Mouse (Mus musculus) neural tube, embryonic 15.5 days (tissue): ENCODE data around the gene Wdr5. TPM values are rescaled to one million over a fixed set of nuclear protein-coding genes. Genes with fewer than 3 reads are reported as not detected.

Experiments used
- ATAC-seq: fragments of 200-750 bp; cut with Nextera tagmentation; 2 replicates; pipeline ENCODE4 v1.8.0; 2017; ENCODE audit warnings: mild to moderate bottlenecking, moderate TSS enrichment, moderate library complexity; ENCODE audit not compliant: low FRiP score
- H3K27ac ChIP-seq: fragments of 300-500 bp; sonication (generic); replicated peaks from 2 replicates; pipeline ENCODE4 v1.5.1; 2015; ENCODE audit warnings: mild to moderate bottlenecking, inconsistent platforms
- H3K27me3 ChIP-seq: fragments of 300-500 bp; sonication (generic); replicated peaks from 2 replicates; pipeline ENCODE4 v1.6.1; 2015; ENCODE audit warnings: inconsistent platforms
- H3K36me3 ChIP-seq: fragments of 300-500 bp; sonication (generic); 2 replicates; pipeline ENCODE4 v1.6.1; 2015; ENCODE audit warnings: inconsistent platforms
- H3K4me1 ChIP-seq: fragments of 300-500 bp; sonication (generic); 2 replicates; pipeline ENCODE4 v1.6.1; 2015; ENCODE audit warnings: inconsistent platforms
- H3K4me2 ChIP-seq: fragments of 300-500 bp; sonication (generic); 2 replicates; pipeline ENCODE4 v1.6.1; 2015; ENCODE audit warnings: inconsistent platforms, mild to moderate bottlenecking, moderate library complexity
- H3K4me3 ChIP-seq: fragments of 300-500 bp; sonication (generic); replicated peaks from 2 replicates; pipeline ENCODE4 v1.5.1; 2015; ENCODE audit warnings: mild to moderate bottlenecking, inconsistent platforms
- H3K9ac ChIP-seq: fragments of 300-500 bp; sonication (generic); replicated peaks from 2 replicates; pipeline ENCODE4 v1.6.1; 2015; ENCODE audit warnings: mild to moderate bottlenecking, inconsistent platforms
- H3K9me3 ChIP-seq: fragments of 300-500 bp; sonication (generic); replicated peaks from 2 replicates; pipeline ENCODE4 v1.6.1; 2016; ENCODE audit warnings: inconsistent platforms
- WGBS: fragments of 180-500 bp; shearing (Covaris S2); methylation state at CpG from one replicate; pipeline ENCODE4 v1.1.7; 2015; ENCODE audit warnings: mixed read lengths; 5-methylcytosine and 5-hydroxymethylcytosine counted together
- polyA plus RNA-seq: library from polyadenylated mRNA; unstranded; fragments of >200 nt; fragmentation: Nextera tagmentation; extraction: Ambion mirVana; gene quantifications from 2 replicates; pipeline ENCODE4 v1.2.1, GENCODE M21; 2015

The Wdr5 gene
- polyA plus RNA-seq, 1 experiment from 2014 or later: 41.7 TPM

DNA sequence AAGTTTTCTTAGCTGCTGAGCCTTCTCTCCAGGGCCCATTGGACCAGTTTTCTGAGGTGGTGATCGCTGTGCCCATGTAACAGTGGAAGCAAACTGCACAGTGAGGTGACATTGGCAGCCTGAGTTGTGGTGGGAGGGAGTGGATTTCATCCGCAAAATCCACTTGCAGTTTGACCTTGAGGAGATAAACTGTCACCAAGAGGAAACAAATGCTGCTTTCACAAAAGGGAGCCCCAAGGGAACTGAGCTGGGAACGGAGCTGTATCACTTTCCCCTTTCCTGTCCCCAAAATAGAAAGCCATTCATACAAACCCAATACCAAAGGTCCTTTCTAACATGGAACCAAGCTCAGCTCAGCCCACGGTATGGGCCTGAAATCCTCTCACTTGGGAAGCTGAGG is 35.1 kb upstream of the Wdr5 start:
- Histone ChIP-seq H3K4me2 (no peak overlapping the region), H3K4me1 (peaks cover 10% of the 10 kb centered on the region), H3K9me3 (no peaks in the 10 kb centered on the region), H3K9ac (no peak overlapping the region), H3K36me3 (no peaks in the 10 kb centered on the region), H3K27ac (no peak overlapping the region), H3K4me3 (no peak overlapping the region), H3K27me3 (no peaks in the 10 kb centered on the region)
- WGBS: 74% methylated on average over 4 of the region's 4 CpGs
- no peak for ATAC-seq

DNA sequence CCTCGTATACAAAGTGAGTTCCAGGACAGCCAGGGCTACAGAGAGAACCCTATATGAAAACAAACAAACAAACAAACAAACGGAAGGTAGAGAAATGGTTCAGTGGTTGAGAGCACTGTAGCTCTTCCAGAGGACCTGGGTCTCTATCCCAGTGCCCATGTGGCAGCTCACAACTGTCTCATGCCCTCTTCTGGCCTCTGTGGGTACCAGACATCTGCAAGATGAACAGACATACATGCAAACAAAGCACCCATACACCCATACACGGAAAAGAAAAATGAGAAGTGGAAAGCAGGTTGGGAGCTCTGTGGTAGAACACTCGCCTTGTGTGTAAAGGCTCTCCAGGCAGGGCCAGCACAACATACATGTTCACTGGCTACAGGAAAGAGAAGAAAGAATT is 34.6 kb upstream of the Wdr5 start:
- H3K27ac ChIP-seq: no peak overlapping the region

DNA sequence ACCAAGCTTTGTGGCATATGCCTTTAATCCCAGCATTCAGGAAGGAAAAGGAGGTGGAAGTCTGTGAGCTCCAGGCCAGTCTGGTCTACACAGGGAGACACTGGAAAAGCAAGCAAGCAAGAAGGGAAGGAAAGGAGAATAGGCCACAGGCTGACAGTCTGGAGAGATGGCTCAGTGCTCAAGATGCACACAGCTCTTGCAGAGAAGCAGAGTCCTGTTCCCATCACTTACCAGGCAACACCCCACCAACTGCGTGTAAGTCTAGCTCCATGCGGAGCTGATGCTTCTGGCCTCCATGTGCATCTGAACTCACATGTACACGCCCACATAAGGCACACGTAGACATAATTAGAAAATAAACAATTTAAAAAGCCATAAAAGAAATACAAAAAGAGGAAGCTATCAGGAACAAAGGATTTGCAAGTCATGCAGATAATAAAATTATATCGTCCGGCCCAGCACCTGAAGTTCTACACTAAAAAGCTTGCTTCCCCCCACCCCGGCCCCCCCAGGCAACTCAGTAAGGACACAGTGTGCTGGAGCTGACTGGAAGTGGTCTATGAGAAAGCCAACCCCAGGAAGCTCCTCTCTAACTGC is 32.6 kb upstream of the Wdr5 start:
- no peaks in the 10 kb centered on the region for H3K27me3 ChIP-seq
- ATAC-seq: no peak

More for the DNA sequence above, 34.6 kb upstream of the Wdr5 start:
- H3K4me1 ChIP-seq: peaks cover 10% of the 10 kb centered on the region
- no peak for ATAC-seq
- no peak overlapping the region for H3K4me3 ChIP-seq
- no peaks in the 10 kb centered on the region for H3K27me3 ChIP-seq
- H3K36me3 ChIP-seq: no peaks in the 10 kb centered on the region
- 77% methylated on average over 4 of the region's 4 CpGs for WGBS
- no peak overlapping the region for H3K9ac ChIP-seq
- no peak overlapping the region for H3K4me2 ChIP-seq
- no peaks in the 10 kb centered on the region for H3K9me3 ChIP-seq

DNA sequence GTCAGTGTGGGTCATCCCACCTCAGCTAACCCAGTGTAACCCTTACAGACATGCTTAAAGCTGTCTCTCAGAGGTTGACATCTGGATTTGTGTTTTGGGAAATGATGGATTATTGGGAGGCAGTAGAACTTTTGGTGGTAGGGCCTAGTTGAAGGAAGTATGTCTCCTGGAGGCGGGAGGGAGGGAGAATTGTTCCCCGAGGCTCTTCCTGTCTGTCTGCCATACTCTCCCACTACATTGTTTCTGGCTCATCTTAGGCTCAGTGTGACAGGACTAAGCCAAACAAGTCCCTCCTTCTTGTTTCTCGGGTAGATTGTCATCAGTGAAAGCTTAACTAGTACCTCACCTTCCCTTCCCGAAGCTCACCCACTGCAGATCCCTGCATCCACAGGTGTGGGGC is 28.2 kb upstream of the Wdr5 start:
- 88% methylated on average over 4 of the region's 4 CpGs for WGBS
- no peak for ATAC-seq

More for the DNA sequence above, 32.6 kb upstream of the Wdr5 start:
- Histone ChIP-seq H3K4me1 (no peaks in the 10 kb centered on the region), H3K27ac (no peak overlapping the region), H3K4me2 (no peak overlapping the region), H3K4me3 (no peak overlapping the region), H3K36me3 (no peaks in the 10 kb centered on the region), H3K9me3 (no peaks in the 10 kb centered on the region), H3K9ac (no peak overlapping the region)
- 79% methylated on average over 7 of the region's 7 CpGs for WGBS

DNA sequence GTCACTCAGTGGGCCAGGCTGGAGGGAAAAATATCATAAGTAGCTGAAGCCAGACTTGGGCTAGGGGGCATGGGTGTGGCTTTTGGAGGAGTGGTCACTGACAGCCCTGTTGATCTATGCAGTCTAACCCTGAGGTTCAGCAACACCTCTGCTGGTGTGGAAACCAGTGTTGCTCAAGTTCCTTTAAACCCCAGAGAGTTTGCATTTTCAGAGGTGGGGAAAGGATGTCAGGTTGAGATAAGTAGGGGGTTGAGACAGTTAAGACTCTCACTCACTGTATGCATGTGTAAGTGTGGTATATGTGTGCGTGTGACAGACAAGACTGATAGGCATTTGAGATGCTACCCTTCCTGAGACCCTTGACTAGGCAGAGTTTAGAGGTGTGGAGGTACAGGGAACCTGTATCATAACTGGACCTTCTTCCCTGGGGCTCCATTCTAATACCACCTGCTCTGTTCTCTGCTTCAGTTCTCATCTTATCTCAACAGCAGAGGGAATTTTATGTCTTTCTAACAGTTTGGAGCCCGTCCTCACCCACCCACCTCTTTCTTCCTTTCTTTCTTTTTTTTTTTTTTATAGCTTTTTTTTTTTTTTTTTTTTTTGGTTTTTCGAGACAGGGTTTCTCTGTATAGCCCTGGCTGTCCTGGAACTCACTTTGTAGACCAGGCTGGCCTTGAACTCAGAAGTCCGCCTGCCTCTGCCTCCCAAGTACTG is 27.5 kb upstream of the Wdr5 start:
- H3K9me3 ChIP-seq: no peaks in the 10 kb centered on the region
- no peak overlapping the region for H3K4me2 ChIP-seq
- no peak for ATAC-seq
- 94% methylated on average over 3 of the region's 4 CpGs for WGBS
- H3K36me3 ChIP-seq: no peaks in the 10 kb centered on the region
- no peak overlapping the region for H3K27ac ChIP-seq
- H3K27me3 ChIP-seq: no peaks in the 10 kb centered on the region
- no peaks in the 10 kb centered on the region for H3K4me1 ChIP-seq
- no peak overlapping the region for H3K9ac ChIP-seq
- H3K4me3 ChIP-seq: no peak overlapping the region

More for the DNA sequence above, 28.2 kb upstream of the Wdr5 start:
- no peaks in the 10 kb centered on the region for H3K9me3 ChIP-seq
- no peak overlapping the region for H3K9ac ChIP-seq
- H3K27me3 ChIP-seq: no peaks in the 10 kb centered on the region
- H3K4me1 ChIP-seq: no peaks in the 10 kb centered on the region
- no peaks in the 10 kb centered on the region for H3K36me3 ChIP-seq
- no peak overlapping the region for H3K27ac ChIP-seq
- H3K4me3 ChIP-seq: no peak overlapping the region
- H3K4me2 ChIP-seq: no peak overlapping the region

DNA sequence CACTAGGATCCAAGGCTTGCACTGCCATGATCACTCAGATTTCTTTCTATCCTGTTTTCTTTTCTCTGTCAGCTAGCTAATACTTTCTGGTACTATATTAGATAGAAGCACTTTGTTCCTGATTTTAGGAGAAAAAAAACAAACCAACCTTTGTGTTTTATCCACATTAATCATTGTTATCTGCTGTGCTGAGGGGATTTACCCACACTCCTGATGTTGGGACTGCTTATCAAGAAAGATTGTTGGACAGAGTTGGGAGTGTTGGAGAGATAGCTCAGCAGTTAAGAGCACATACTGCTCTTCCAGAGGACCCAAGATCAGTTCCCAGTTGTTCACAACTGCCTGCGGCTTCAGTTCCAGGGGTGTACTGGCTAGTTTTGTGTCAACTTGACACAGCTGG is 26.6 kb upstream of the Wdr5 start:
- no peak overlapping the region for H3K27ac ChIP-seq
- H3K4me3 ChIP-seq: no peak overlapping the region
- no peak overlapping the region for H3K9ac ChIP-seq
- no peak overlapping the region for H3K4me2 ChIP-seq
- H3K36me3 ChIP-seq: no peaks in the 10 kb centered on the region
- WGBS: 100% methylated on average over 1 of the region's 1 CpGs
- no peaks in the 10 kb centered on the region for H3K4me1 ChIP-seq
- H3K9me3 ChIP-seq: no peaks in the 10 kb centered on the region
- ATAC-seq: no peak
- no peaks in the 10 kb centered on the region for H3K27me3 ChIP-seq

DNA sequence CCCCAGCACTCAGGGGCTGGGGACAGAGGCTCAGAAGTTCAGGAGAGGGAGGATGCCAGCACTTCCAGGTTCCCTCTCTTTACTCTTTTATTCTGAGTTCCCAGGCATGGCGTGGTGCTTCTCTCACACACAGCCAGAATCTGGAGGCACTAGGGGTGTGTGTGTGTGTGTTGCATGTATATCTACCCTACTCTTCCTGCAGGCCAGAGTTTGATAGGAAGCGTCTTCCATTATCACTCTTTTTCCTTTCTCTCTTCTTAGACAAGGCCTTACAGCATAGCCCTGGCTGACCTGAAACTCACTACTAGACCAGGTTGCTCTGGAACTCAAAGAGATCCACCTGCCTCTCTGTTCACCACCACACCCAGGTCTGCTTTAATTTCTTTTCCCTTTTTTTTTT is 24.0 kb upstream of the Wdr5 start:
- Histone ChIP-seq H3K4me3 (no peak overlapping the region), H3K36me3 (no peaks in the 10 kb centered on the region), H3K4me2 (no peak overlapping the region), H3K27ac (no peak overlapping the region), H3K9ac (no peak overlapping the region), H3K27me3 (no peaks in the 10 kb centered on the region), H3K9me3 (no peaks in the 10 kb centered on the region), H3K4me1 (no peaks in the 10 kb centered on the region)
- ATAC-seq: no peak
- WGBS: 98% methylated on average over 2 of the region's 2 CpGs

DNA sequence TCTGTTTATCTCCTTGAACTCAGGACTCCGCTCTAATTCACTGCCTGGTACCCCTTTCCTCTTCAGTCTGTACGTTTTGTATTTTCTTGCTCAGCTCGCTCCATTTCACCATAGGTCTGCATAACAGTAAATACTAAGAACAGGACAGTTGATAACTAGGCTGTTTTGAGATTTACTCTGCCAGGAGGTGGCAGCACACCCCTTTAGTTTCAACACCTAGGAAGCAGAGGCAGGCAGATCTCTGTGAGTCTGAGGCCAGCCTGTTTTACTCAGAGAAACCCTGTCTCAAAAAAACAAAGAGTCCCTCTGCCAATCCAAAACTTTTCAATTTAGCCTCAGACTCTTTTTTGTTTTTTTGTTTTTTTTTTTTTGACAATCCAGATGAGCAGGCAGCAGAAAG is 21.0 kb upstream of the Wdr5 start:
- no peak overlapping the region for H3K27ac ChIP-seq
- H3K4me1 ChIP-seq: no peaks in the 10 kb centered on the region
- no peaks in the 10 kb centered on the region for H3K36me3 ChIP-seq
- no peaks in the 10 kb centered on the region for H3K27me3 ChIP-seq
- no peaks in the 10 kb centered on the region for H3K9me3 ChIP-seq
- H3K9ac ChIP-seq: no peak overlapping the region
- no peak for ATAC-seq
- no peak overlapping the region for H3K4me3 ChIP-seq
- H3K4me2 ChIP-seq: no peak overlapping the region
- 97% methylated on average over 3 of the region's 3 CpGs for WGBS

DNA sequence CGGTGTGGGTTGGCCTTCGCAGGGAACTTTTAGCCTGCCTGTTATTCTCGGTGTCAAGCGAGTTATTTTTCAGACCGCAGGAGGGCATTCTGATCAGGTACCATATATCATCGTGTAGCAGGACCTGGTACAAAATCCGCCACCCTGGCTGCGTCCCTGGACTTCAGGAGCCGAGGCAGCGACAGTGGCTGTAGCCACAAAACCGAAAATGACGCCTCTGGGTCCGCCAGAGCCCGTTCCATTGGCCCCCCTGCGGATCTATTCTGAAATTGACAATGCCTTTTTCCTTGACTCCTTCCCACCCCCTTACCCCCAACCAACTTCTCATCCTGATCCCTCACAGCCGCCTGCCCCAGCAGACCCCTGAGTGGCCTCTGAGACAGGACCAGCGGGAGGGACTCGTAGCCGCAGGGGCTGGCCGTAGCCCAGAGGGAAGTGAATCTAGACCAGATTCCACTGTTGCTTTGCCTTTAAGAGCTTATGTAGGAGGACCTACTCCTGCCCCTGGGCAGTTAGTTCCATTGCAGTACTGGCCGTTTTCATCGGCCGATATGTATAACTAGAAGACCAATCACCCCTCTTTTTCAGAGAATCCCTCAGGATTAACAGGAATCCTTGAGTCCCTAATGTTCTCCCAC is 18.4 kb upstream of the Wdr5 start:
- Histone ChIP-seq H3K4me1 (no peaks in the 10 kb centered on the region), H3K36me3 (no peaks in the 10 kb centered on the region), H3K4me3 (peak overlapping the region; percentile 25), H3K9me3 (no peaks in the 10 kb centered on the region), H3K27ac (no peak overlapping the region), H3K27me3 (no peaks in the 10 kb centered on the region), H3K4me2 (peak overlapping the region; percentile 51), H3K9ac (no peak overlapping the region)
- no peak for ATAC-seq
- WGBS: 46% methylated on average over 23 of the region's 23 CpGs

DNA sequence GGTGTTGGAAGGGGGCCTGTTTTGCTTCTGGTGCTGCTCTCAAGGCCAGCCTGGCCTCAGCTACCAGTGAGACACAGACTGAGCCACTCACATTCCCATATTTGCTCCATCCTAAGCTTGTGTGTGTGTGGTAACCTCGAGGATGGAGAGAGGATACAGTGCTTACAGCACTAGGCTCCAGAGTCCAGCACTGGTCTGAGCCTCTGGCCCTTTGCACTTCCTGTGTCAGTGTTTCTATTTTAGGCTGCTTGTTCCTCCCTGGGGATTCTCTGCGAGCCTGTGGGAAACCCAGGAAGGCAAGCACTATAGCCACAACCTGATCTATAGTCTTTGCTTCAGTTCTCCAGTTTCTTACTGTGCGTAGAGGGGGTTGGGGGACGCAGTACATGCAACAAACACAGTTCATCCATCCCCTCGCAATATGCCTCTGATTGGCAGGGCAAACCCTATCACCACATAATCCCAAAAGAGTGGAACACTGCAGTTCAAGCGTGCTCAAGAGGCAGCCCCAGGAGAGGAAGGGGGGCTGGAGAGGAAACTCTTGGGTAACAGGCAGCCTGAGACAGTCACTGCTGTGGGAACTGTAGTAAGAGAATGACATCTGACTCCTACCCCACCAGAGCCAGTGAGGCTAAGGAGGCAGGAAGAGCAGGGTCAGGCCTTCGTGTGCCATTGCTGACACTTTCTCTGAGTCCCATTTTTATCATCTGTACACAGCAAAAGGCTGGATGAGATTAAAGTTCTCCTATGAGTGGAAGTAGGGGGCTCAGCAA is 10.7 kb upstream of the Wdr5 start:
- Histone ChIP-seq H3K27ac (no peak overlapping the region), H3K4me2 (no peak overlapping the region), H3K9me3 (no peaks in the 10 kb centered on the region), H3K4me3 (no peak overlapping the region), H3K9ac (no peak overlapping the region), H3K27me3 (no peaks in the 10 kb centered on the region), H3K36me3 (no peaks in the 10 kb centered on the region), H3K4me1 (no peaks in the 10 kb centered on the region)
- 72% methylated on average over 7 of the region's 7 CpGs for WGBS
- ATAC-seq: no peak

DNA sequence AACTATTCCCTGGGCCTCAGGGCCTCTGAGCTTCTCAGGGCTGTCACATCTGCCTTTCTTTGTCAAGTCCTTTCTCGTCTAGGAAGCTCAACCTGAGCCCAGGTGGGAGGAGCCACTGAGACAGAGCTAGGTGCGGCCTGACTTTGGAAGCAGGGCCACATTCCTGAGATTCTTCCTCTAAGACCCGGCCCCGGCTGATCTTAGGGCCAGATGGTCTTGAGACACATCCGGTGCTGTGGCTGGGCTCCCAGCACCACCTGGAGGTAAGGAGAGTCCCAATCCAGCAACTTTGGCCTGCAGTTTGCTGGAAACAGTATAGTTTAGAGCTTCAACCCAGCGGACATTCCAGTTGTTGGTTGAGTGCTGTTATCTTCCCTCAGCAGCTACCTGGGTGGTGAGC is 9.4 kb upstream of the Wdr5 start:
- 19% methylated on average over 6 of the region's 6 CpGs for WGBS

More for the DNA sequence above, 9.4 kb upstream of the Wdr5 start:
- Histone ChIP-seq H3K4me1 (no peaks in the 10 kb centered on the region), H3K4me2 (no peak overlapping the region), H3K36me3 (no peaks in the 10 kb centered on the region), H3K4me3 (no peak overlapping the region), H3K27me3 (no peaks in the 10 kb centered on the region), H3K9ac (no peak overlapping the region), H3K9me3 (no peaks in the 10 kb centered on the region), H3K27ac (no peak overlapping the region)
- ATAC-seq: no peak
